Mouse (Mus musculus): ENCODE measurements around the gene Olfr131.

GRCm38 (mm10) chr17:38063621-38064020 is 24.9 kb downstream of the Olfr131 start, which contains the start of gene Olfr130:
- no peak for TF ChIP-seq EP300 (IDR thresholded peaks at IDR 0.05; ENCODE audit: low read depth)
- no peak for TF ChIP-seq CTCF (IDR thresholded peaks at IDR 0.05; ENCODE audit: low read depth)
